16 mouse cellular contexts compared by ENCODE assay signal in genomic region chr6:40430878-40431277, GRCm38 (mm10). TPM values are rescaled to one million over a fixed set of nuclear protein-coding genes. Genes with fewer than 3 reads are reported as not detected.
DNase-seq lines count a peak whose midpoint lies in the region; ATAC-seq and TF ChIP-seq lines count a peak whose summit lies in the region.
"Had no signal": no experiment of that assay in that cellular context is flagged by ENCODE, and none has a peak within 500 bp of the region (broad histone marks: within the 10 kb centered on the region; RNA-seq: fewer than 3 reads in every experiment).

No protein-coding gene starts in this region.

- 75% methylated on average over 3 of the region's 3 CpGs for WGBS in forebrain, embryonic 12.5 days
- WGBS in forebrain, embryonic 11.5 days: 86% methylated on average over 3 of the region's 3 CpGs
- WGBS in lung, embryonic 14.5 days: 59% methylated on average over 3 of the region's 3 CpGs
- 46% methylated on average over 3 of the region's 3 CpGs for WGBS in forebrain, embryonic 15.5 days
- WGBS in stomach, postnatal 0 days: 63% methylated on average over 3 of the region's 3 CpGs

- H3K36me3 ChIP-seq in forebrain, embryonic 12.5 days (replicated peaks): no peaks in the 10 kb centered on the region
- no peaks in the 10 kb centered on the region for H3K36me3 ChIP-seq in forebrain, embryonic 11.5 days (ENCODE audit: control insufficient read depth, insufficient read depth, low read length)
- H3K36me3 ChIP-seq in lung, embryonic 14.5 days (ENCODE audit: insufficient read depth): no peaks in the 10 kb centered on the region
- H3K36me3 ChIP-seq in forebrain, embryonic 15.5 days: no peaks in the 10 kb centered on the region
- no peaks in the 10 kb centered on the region for H3K36me3 ChIP-seq in stomach, postnatal 0 days (ENCODE audit: control insufficient read depth, insufficient read depth, low read length)
- H3K36me3 ChIP-seq: embryonic facial prominence, embryonic 15.5 days; heart, embryonic 12.5 days; hindbrain, embryonic 10.5 days had no signal

- H3K4me1 ChIP-seq in forebrain, embryonic 12.5 days: peaks cover 36% of the 10 kb centered on the region
- peaks cover 5% of the 10 kb centered on the region for H3K4me1 ChIP-seq in forebrain, embryonic 11.5 days (replicated peaks; ENCODE audit: control insufficient read depth, insufficient read depth, low read length)
- peaks cover 7% of the 10 kb centered on the region; the same call in 1 of the 2 replicates for H3K4me1 ChIP-seq in lung, embryonic 14.5 days (ENCODE audit: insufficient read depth)
- H3K4me1 ChIP-seq in forebrain, embryonic 15.5 days: peaks cover 77% of the 10 kb centered on the region
- H3K4me1 ChIP-seq in stomach, postnatal 0 days (replicated peaks; ENCODE audit: control insufficient read depth, insufficient read depth): no peaks in the 10 kb centered on the region

- no peak for TF ChIP-seq CTCF in lung, embryonic 14.5 days (IDR thresholded peaks at IDR 0.05; ENCODE audit: low read depth)
- TF ChIP-seq CTCF in stomach, postnatal 0 days (IDR thresholded peaks at IDR 0.05; ENCODE audit: low read depth): no peak

- no peaks in the 10 kb centered on the region for H3K27me3 ChIP-seq in forebrain, embryonic 12.5 days
- no peaks in the 10 kb centered on the region for H3K27me3 ChIP-seq in forebrain, embryonic 11.5 days (ENCODE audit: control insufficient read depth, insufficient read depth, low read length)
- H3K27me3 ChIP-seq in lung, embryonic 14.5 days (ENCODE audit: insufficient read depth, low read length): no peaks in the 10 kb centered on the region
- no peaks in the 10 kb centered on the region for H3K27me3 ChIP-seq in forebrain, embryonic 15.5 days
- no peaks in the 10 kb centered on the region for H3K27me3 ChIP-seq in stomach, postnatal 0 days (ENCODE audit: control insufficient read depth, insufficient read depth, low read length)
- H3K27me3 ChIP-seq: embryonic facial prominence, embryonic 15.5 days had no signal

- no peak overlapping the region for H3K9ac ChIP-seq in forebrain, embryonic 12.5 days
- H3K9ac ChIP-seq in forebrain, embryonic 11.5 days (ENCODE audit: low read length): no peak overlapping the region
- no peak overlapping the region for H3K9ac ChIP-seq in lung, embryonic 14.5 days
- no peak overlapping the region for H3K9ac ChIP-seq in forebrain, embryonic 15.5 days (replicated peaks)
- H3K9ac ChIP-seq in stomach, postnatal 0 days (ENCODE audit: low read length): no peak overlapping the region
- H3K9ac ChIP-seq: embryonic facial prominence, embryonic 15.5 days; heart, embryonic 12.5 days had no signal

- no peak for DNase-seq in forebrain, embryonic 11.5 days (ENCODE audit: low spot score)
- DNase-seq in lung, embryonic 14.5 days: peak; percentile 21
- no peak for DNase-seq in lung, postnatal 36 days
- DNase-seq in stomach, postnatal 0 days (ENCODE audit: low spot score): no peak
- no peak for DNase-seq in adrenal gland, adult (ENCODE audit: inconsistent age in 2 of 2, low spot score in 1 of 2)
- DNase-seq in retina, embryonic 14.5 days (ENCODE audit: low spot score): no peak
- DNase-seq: kidney, postnatal 25 days; thymus, adult 18-20 months had no signal

- H3K27ac ChIP-seq in forebrain, embryonic 12.5 days: 0 out of 2 replicates have a peak overlapping the region, but pooled peaks have one; percentile 3
- H3K27ac ChIP-seq in forebrain, embryonic 11.5 days (ENCODE audit: low read depth, low read length): no peak overlapping the region
- no peak overlapping the region for H3K27ac ChIP-seq in lung, embryonic 14.5 days (ENCODE audit: low read depth)
- H3K27ac ChIP-seq in forebrain, embryonic 15.5 days (replicated peaks): peak overlapping the region; percentile 91
- peak overlapping the region; percentile 70 for H3K27ac ChIP-seq in stomach, postnatal 0 days (replicated peaks)
- H3K27ac ChIP-seq: embryonic facial prominence, embryonic 15.5 days; hindbrain, embryonic 10.5 days; macrophage had no signal

- TF ChIP-seq EP300 in stomach, postnatal 0 days (optimal IDR thresholded peaks at IDR 0.05): no peak

- no peak overlapping the region for H3K4me2 ChIP-seq in forebrain, embryonic 12.5 days
- H3K4me2 ChIP-seq in forebrain, embryonic 11.5 days (ENCODE audit: low read depth, low read length, severe bottlenecking): no peak overlapping the region
- no peak overlapping the region for H3K4me2 ChIP-seq in lung, embryonic 14.5 days
- peak overlapping the region; percentile 78 for H3K4me2 ChIP-seq in forebrain, embryonic 15.5 days (replicated peaks)
- H3K4me2 ChIP-seq in stomach, postnatal 0 days (replicated peaks; ENCODE audit: low read depth): no peak overlapping the region
- H3K4me2 ChIP-seq: embryonic facial prominence, embryonic 15.5 days; heart, embryonic 12.5 days; liver, embryonic 11.5 days had no signal

- no peak for ATAC-seq in forebrain, embryonic 12.5 days (ENCODE audit: low FRiP score)
- ATAC-seq in forebrain, embryonic 11.5 days (replicated peaks; ENCODE audit: low FRiP score): no peak
- no peak for ATAC-seq in lung, embryonic 14.5 days (ENCODE audit: insufficient read depth)
- ATAC-seq in forebrain, embryonic 15.5 days (replicated peaks): no peak
- ATAC-seq in stomach, postnatal 0 days (ENCODE audit: low FRiP score, low TSS enrichment): no peak

- H3K9me3 ChIP-seq in forebrain, embryonic 12.5 days: no peaks in the 10 kb centered on the region
- H3K9me3 ChIP-seq in forebrain, embryonic 11.5 days (ENCODE audit: control insufficient read depth, low read length): no peaks in the 10 kb centered on the region
- H3K9me3 ChIP-seq in lung, embryonic 14.5 days (ENCODE audit: low read depth, low read length): no peaks in the 10 kb centered on the region
- no peaks in the 10 kb centered on the region for H3K9me3 ChIP-seq in forebrain, embryonic 15.5 days
- H3K9me3 ChIP-seq in stomach, postnatal 0 days (ENCODE audit: control insufficient read depth, low read length): no peaks in the 10 kb centered on the region
- H3K9me3 ChIP-seq: embryonic facial prominence, embryonic 15.5 days; heart, embryonic 12.5 days; hindbrain, embryonic 10.5 days had no signal

- H3K4me3 ChIP-seq in forebrain, embryonic 12.5 days (replicated peaks): no peak overlapping the region
- H3K4me3 ChIP-seq in forebrain, embryonic 11.5 days (ENCODE audit: low read depth, low read length): no peak overlapping the region
- H3K4me3 ChIP-seq in lung, embryonic 14.5 days (ENCODE audit: low read depth, low read length): no peak overlapping the region
- H3K4me3 ChIP-seq in forebrain, embryonic 15.5 days: peak overlapping the region; percentile 5; the same call in 1 of the 2 replicates
- H3K4me3 ChIP-seq in stomach, postnatal 0 days (ENCODE audit: low read depth, low read length): no peak overlapping the region
- H3K4me3 ChIP-seq: embryonic facial prominence, embryonic 15.5 days; heart, embryonic 12.5 days; hindbrain, embryonic 10.5 days had no signal

RNA-seq across cellular contexts. Expression of gene E330009J07Rik, which starts 5.1 kb away (rescaled TPM):
- 25.8 and 28.4 TPM in 2 replicates for polyA plus RNA-seq in forebrain, embryonic 12.5 days (2016; fragmentation: Nextera tagmentation; extraction: Ambion mirVana)
- polyA plus RNA-seq in forebrain, embryonic 11.5 days (2014; fragmentation: Nextera tagmentation; extraction: Ambion mirVana): 19.9 and 21.9 TPM in 2 replicates
- 12.2 and 16.0 TPM in 2 replicates for polyA plus RNA-seq in lung, embryonic 14.5 days (2014; fragmentation: Nextera tagmentation; extraction: Ambion mirVana)
- polyA plus RNA-seq in forebrain, embryonic 15.5 days (2015; fragmentation: Nextera tagmentation; extraction: Ambion mirVana): 52.5 and 53.8 TPM in 2 replicates
- polyA plus RNA-seq in stomach, postnatal 0 days (2015; fragmentation: Nextera tagmentation; extraction: Ambion mirVana): 11.0 TPM in 2 replicates

RNA-seq across cellular contexts. Expression of gene Wee2, which starts 8.0 kb away (rescaled TPM):
- polyA plus RNA-seq in forebrain, embryonic 12.5 days (2016; fragmentation: Nextera tagmentation; extraction: Ambion mirVana): 0.19 and 0.24 TPM in 2 replicates
- polyA plus RNA-seq in forebrain, embryonic 11.5 days (2014; fragmentation: Nextera tagmentation; extraction: Ambion mirVana): 0.12 and 0.15 TPM in 2 replicates
- not detected in 2 replicates for polyA plus RNA-seq in lung, embryonic 14.5 days (2014; fragmentation: Nextera tagmentation; extraction: Ambion mirVana)
- 0.09 and 0.17 TPM in 2 replicates for polyA plus RNA-seq in forebrain, embryonic 15.5 days (2015; fragmentation: Nextera tagmentation; extraction: Ambion mirVana)
- polyA plus RNA-seq in stomach, postnatal 0 days (2015; fragmentation: Nextera tagmentation; extraction: Ambion mirVana): 0.05 TPM in 1 of 2 replicates, not detected in the other
- polyA plus RNA-seq: C2C12; embryonic facial prominence, embryonic 15.5 days; heart, embryonic 12.5 days; hindbrain, embryonic 10.5 days; liver, embryonic 11.5 days; macrophage had no signal

RNA-seq across cellular contexts. Expression of gene Ssbp1, which starts 40.3 kb away (rescaled TPM):
- 199 TPM in 2 replicates for polyA plus RNA-seq in forebrain, embryonic 12.5 days (2016; fragmentation: Nextera tagmentation; extraction: Ambion mirVana)
- 177 and 197 TPM in 2 replicates for polyA plus RNA-seq in forebrain, embryonic 11.5 days (2014; fragmentation: Nextera tagmentation; extraction: Ambion mirVana)
- polyA plus RNA-seq in lung, embryonic 14.5 days (2014; fragmentation: Nextera tagmentation; extraction: Ambion mirVana): 136 and 143 TPM in 2 replicates
- 131 and 139 TPM in 2 replicates for polyA plus RNA-seq in forebrain, embryonic 15.5 days (2015; fragmentation: Nextera tagmentation; extraction: Ambion mirVana)
- polyA plus RNA-seq in stomach, postnatal 0 days (2015; fragmentation: Nextera tagmentation; extraction: Ambion mirVana): 89.2 and 93.6 TPM in 2 replicates

Comparison
In these comparisons a context has a peak if more than half of its experiments do, and no peak if none do; other contexts are left out.
1. H3K27ac ChIP-seq: peak in forebrain, embryonic 12.5 days (single experiment), forebrain, embryonic 15.5 days (single experiment) and stomach, postnatal 0 days (single experiment); none in forebrain, embryonic 11.5 days (single experiment) and lung, embryonic 14.5 days (single experiment).